Mouse (Mus musculus) T-cell, adult 66 days (primary cell): Measurements from ENCODE around the gene Olfr591. TPM values are rescaled to one million over a fixed set of nuclear protein-coding genes. Genes with fewer than 3 reads are reported as not detected.

Experiments used
- total RNA-seq, 2 experiments: library from RNA; stranded (reverse); gene quantifications; 3 replicates in 1 of 2; 4 replicates in 1 of 2; pipeline ENCODE4 v1.2.4; 2023

The Olfr591 gene
- not detected for total RNA-seq

DNA sequence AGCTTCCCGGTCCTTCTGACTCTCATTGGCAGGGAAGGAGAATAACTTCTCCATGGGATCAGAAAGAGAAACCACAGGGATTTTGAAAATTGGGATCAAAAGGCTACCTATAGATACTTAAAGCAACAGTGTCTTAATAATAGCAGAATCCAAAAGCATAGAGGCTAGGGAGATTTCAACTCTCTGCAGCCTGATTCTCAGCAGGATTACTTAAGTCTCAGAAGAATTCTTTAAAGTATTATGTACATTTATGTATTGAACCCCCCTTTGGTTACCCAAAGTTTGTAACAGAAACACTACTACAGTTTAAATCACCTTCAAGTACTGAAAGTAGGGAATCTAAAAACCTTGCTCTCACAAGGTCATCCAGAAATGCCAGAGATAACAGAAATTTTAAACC is at the start of gene Olfr591:
Gene Olfr591 (minus strand): TSS at position 101 of the 400 bp plus-strand sequence.

DNA sequence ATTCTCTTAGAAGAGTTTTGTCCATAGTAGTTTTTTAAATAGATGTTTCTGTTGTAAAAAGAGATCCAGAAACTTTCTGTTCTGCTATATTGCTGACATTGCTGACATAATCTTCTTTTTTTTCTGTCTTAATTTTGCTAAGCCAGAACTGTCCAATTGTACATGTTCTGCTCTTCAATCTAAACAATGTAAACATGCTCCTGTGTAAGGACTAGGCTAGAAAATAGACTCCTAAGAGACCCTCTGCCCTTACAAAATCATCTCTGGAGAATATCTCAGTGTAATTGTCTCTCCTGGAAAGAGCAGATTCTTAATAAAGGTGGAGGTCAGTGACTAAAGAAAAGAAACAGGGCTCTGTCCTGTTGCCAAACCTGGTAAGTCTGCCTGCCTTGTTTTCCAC is 38.6 kb upstream of the Olfr591 start, which contains the start of gene Olfr594:
Gene Olfr594 (plus strand): TSS at position 301 of the 400 bp plus-strand sequence.

DNA sequence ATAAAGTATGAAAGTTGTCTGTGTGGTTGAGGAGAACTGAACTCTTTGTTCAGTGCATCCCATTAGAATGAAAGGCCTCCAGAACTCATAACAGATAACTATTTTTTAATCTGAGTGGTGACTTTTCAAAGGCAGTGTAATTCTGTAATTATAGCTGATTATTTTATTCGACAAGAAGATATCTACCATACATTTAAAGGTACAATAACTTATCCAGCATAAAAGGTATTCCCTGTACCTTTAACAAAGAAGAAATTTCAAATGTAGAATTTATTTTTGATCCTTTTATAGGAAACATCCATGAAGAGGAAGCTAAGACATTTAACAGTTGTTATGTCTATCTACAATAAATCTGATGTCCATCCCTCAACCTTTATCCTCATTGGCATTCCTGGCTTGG is 33.4 kb upstream of the Olfr591 start, which contains the start of gene Olfr593:
Gene Olfr593 (plus strand): TSS at position 301 of the 400 bp plus-strand sequence.

DNA sequence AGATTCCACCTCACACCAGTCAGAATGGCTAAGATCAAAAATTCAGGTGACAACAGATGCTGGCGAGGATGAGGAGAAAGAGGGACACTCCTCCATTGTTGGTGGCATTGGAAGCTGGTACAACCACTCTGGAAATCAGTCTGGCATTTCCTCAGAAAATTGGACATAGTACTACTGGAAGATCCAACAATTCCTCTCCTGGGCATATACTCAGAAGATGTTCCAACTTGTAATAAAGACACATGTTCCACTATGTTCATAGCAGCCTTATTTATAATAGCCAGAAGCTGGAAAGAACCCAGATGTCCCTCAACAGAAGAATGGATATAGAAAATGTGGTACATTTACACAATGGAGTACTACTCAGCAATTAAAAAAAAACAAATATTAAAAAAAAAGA is 6.4 kb upstream of the Olfr591 start, which contains the start of gene Olfr592:
Gene Olfr592 (plus strand): TSS at position 301 of the 400 bp plus-strand sequence.

DNA sequence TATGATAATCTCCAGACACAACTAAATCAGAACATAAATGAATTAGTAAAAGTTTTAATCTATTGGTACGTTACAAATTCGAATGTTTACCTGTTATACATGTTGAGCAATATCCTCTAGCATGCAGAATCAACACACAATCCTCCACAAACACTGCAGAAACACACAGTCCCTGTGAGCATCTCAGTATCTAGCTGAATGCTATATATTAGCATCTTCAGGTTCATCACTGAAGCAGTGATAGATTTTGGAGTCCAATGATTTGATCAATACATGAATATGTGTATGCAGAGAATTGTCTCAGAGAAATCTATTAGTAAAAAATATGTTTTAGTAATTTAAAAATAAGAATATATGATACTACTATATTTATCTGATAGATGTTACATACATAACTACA is 21.9 kb downstream of the Olfr591 start, which contains the start of gene Olfr589:
Gene Olfr589 (minus strand): TSS at position 101 of the 400 bp plus-strand sequence.

DNA sequence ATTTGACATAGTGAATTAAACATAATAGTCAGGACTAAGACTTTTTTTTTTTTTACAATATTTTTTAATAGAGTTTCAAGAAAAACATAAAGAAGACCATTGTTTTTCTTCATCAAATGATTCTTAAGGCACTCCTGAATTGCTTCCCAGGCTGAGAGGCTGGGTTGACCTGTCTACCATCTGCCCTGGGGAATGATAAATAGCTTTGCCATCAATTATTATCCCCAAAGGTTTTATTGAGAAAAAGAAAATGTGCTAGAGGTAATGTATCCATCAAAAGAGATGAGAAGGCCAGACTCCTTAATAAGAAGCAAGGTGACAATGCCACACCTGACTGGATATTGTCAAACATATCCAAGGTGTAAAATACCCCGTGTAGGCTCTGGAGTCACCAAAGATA is 37.6 kb downstream of the Olfr591 start, which contains the start of gene Olfr588-ps1:
Gene Olfr588-ps1 (plus strand): TSS at position 301 of the 400 bp plus-strand sequence.

DNA sequence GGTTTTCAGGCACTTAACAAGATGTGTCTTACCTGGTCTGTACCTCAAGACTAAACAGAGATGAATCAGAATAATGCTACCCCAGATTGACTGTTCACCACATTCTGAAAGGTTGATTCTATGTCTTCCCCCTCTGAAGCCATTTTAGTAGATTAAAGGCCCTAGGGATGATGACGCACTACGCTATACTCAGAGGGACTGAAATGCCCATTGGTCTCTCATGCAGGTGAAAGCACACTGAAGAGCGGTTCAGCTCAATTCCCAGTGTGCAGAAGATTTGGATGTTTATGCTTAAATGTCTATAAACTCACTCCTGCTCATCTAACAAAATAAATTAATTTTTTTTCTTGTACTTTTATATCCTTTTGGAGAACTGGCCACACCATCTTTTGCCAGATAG is 52.6 kb downstream of the Olfr591 start, which contains the start of gene Olfr586:
Gene Olfr586 (minus strand): TSS at position 101 of the 400 bp plus-strand sequence.

Other genes with a start within 250 kb of the Olfr591 start
- gene Olfr573-ps1, start 235.8 kb downstream of the Olfr591 start, total RNA-seq = not detected
- not detected for gene Olfr574, start 229.9 kb downstream of the Olfr591 start, total RNA-seq
- gene Olfr575, start 219.6 kb downstream of the Olfr591 start, total RNA-seq = not detected
- gene Olfr576, start 215.7 kb downstream of the Olfr591 start, total RNA-seq = not detected
- gene Olfr577, start 202.4 kb downstream of the Olfr591 start, total RNA-seq = not detected
- not detected for gene Olfr578, start 189.0 kb downstream of the Olfr591 start, total RNA-seq
- not detected for gene Olfr582, start 140.3 kb downstream of the Olfr591 start, total RNA-seq
- gene Olfr583, start 127.0 kb downstream of the Olfr591 start, total RNA-seq = not detected
- gene Olfr584, start 96.5 kb downstream of the Olfr591 start, total RNA-seq = not detected
- not detected for gene Olfr585, start 80.6 kb downstream of the Olfr591 start, total RNA-seq
- gene Olfr586, start 52.7 kb downstream of the Olfr591 start, total RNA-seq = not detected
- gene Olfr588-ps1, start 37.5 kb downstream of the Olfr591 start, total RNA-seq = not detected
- gene Olfr589, start 22.0 kb downstream of the Olfr591 start, total RNA-seq = not detected
- not detected for gene Olfr592, start 6.5 kb upstream of the Olfr591 start, total RNA-seq
- not detected for gene Olfr593, start 33.5 kb upstream of the Olfr591 start, total RNA-seq
- not detected for gene Olfr594, start 38.7 kb upstream of the Olfr591 start, total RNA-seq
- gene Usp17ld, start 74.2 kb upstream of the Olfr591 start, total RNA-seq = not detected
- gene Olfr596, start 127.3 kb upstream of the Olfr591 start, total RNA-seq = not detected
- not detected for gene Olfr597, start 138.0 kb upstream of the Olfr591 start, total RNA-seq
- not detected for gene Olfr598, start 145.2 kb upstream of the Olfr591 start, total RNA-seq
- gene Olfr599, start 157.6 kb upstream of the Olfr591 start, total RNA-seq = not detected
- not detected for gene Olfr600, start 171.3 kb upstream of the Olfr591 start, total RNA-seq
- gene Olfr601, start 184.3 kb upstream of the Olfr591 start, total RNA-seq = not detected
- gene Olfr603, start 207.8 kb upstream of the Olfr591 start, total RNA-seq = not detected
- gene Usp17lc, start 236.7 kb upstream of the Olfr591 start, total RNA-seq = not detected